Mouse (Mus musculus) adrenal gland, postnatal 25 days (tissue): ENCODE measurements at regions not wholly inside any gene's neighbourhood (a gene's known extent, or its start where the extent isn't known, plus 50 kb on each side); places are given as distances from the start of the nearest gene placed in this dataset.

Experiments
- DNase-seq: peaks from one replicate; pipeline ENCODE4 v3.0.0; 2021; ENCODE audit warnings: mixed read lengths

GRCm38 (mm10) chr3:99716381-99716780 lies 168.8 kb upstream of the Spag17 start:
- no peak for DNase-seq

DNA sequence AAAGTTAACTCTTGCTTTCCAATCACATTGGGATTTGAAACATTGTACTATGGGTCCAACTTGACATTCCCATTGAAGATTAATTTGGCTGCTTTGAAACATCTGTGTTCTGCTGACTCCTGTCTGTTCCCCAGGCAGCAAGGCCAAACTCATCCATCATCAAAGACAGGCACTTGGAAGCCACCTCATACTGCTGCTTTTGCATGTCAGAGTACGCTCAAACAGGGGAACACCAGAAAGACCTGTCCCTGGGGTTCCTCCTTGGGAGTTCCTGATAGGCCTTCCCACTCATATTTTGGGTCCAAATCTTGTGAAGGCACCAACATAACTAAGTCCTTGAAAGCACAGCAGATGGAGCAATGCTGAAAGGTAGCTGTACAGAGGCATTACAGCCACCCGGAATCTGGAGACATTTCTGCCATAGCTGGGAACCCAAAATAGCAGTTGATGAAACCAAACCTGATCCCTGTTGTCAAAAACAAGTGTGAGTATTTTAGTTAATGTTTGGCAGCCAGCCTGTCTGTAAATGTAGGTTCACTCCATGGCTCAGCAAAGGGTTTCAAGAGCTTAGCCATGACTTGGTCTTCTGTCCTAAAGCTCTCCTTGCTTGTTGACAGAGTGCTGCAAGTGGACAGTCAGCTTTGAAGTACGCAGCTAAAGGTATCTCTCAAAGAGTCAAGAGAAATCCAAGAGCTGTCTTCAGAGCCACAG lies 147.0 kb upstream of the Spag17 start:
- peak; percentile 4 for DNase-seq

DNA sequence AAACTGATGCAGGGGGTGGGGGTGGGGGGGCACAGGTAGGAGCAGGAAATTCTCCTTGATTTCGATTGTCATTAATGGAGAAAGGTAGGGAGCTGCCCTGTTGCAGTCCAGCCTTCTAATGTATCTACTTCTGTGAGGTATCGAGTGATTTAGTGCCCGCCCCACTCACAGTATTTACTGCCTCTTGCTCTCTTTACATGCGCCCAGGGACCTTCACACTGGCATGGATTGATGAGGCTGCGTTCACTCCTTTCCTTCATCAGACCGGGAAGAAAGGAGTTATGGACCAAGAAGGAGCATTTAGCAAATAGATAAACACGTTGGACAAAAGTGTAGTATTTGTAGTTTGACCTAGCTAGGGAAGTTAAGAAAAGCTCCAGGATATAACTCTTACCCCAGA lies 145.6 kb upstream of the Spag17 start:
- no peak for DNase-seq

GRCm38 (mm10) chr3:99741249-99742222 lies 143.7 kb upstream of the Spag17 start:
- no peak for DNase-seq

- no peak for DNase-seq
Observed at GRCm38 (mm10) chr3:99749725-99750124, 135.5 kb upstream of the Spag17 start.

DNA sequence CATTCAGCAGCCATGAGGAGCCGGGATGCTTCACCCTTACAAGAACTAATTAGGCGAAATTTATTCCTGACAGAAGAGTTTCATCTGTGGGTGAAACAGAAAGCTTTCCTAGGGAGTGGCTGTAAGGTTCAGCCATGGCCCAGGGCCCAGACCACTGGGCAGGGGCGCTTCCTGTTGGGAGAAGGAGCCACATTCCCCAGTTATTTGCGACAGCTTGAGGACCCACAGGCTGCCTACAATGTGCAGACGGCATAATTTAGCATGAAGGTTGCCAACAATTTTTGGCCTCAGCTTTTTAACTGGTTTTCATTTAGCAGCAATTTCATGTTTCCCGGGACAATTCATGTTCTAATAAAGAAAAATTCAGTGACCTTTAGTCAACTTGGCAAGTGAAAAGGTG lies 106.7 kb upstream of the Spag17 start:
- DNase-seq, result no peak

- no peak for DNase-seq
Observed at GRCm38 (mm10) chr3:99785955-99786529, 99.2 kb upstream of the Spag17 start.

DNA sequence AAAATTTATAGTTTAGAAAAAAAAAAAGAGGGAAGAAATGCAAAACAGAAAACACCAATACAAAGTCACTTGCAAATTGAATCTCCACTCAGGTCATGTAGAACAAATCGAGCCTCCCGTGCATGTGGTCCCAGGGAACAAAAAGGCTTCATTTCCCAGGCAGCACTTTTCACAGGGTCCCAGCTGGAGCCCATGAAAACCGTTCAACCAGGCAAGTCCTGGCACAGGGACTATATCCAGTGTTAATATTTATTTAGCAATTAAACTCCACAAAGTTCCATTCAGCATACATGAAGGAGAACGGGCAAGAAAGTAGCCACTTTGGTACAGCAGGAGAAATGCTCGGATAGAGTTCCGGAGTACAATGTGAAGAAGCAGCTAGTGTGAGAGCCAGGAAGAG lies 93.9 kb upstream of the Spag17 start:
- DNase-seq, result no peak

DNA sequence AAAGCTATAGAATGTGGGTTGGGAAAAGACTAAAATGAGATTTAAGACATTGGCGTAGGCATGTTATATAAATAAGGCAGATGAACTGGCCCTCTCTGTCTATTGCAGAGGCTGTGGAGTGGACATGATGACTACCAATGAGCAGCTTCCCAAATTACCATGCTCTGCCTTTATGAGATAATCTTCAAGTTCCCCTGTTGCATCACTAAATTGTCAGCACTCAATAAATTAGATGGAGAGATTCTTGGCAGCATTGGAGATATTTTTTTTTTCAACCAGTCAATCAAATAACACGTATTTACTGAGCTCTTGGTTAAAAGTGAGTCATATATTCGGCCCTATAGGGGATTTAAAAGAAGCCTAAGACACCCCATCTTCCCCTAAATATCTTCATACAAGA lies 91.6 kb upstream of the Spag17 start:
- no peak for DNase-seq

- DNase-seq, result no peak
Observed at GRCm38 (mm10) chr3:99795835-99796234, 89.4 kb upstream of the Spag17 start.

- no peak for DNase-seq
Observed at GRCm38 (mm10) chr3:99797791-99798190, 87.4 kb upstream of the Spag17 start.

- no peak for DNase-seq
Observed at GRCm38 (mm10) chr3:99810532-99810931, 74.7 kb upstream of the Spag17 start.

GRCm38 (mm10) chr3:99811276-99811675 lies 73.9 kb upstream of the Spag17 start:
- DNase-seq, result no peak

GRCm38 (mm10) chr3:99812836-99813235 lies 72.4 kb upstream of the Spag17 start:
- DNase-seq, result no peak

- DNase-seq, result no peak
Observed at GRCm38 (mm10) chr3:99815115-99815514, 70.1 kb upstream of the Spag17 start.

- no peak for DNase-seq
Observed at GRCm38 (mm10) chr3:99817965-99818364, 67.2 kb upstream of the Spag17 start.

GRCm38 (mm10) chr3:99822735-99823134 lies 62.5 kb upstream of the Spag17 start:
- no peak for DNase-seq

GRCm38 (mm10) chr3:99823256-99823655 lies 62.0 kb upstream of the Spag17 start:
- no peak for DNase-seq
